Mouse (Mus musculus): ENCODE measurements around the gene D630003M21Rik.

Gene D630003M21Rik

DNA sequence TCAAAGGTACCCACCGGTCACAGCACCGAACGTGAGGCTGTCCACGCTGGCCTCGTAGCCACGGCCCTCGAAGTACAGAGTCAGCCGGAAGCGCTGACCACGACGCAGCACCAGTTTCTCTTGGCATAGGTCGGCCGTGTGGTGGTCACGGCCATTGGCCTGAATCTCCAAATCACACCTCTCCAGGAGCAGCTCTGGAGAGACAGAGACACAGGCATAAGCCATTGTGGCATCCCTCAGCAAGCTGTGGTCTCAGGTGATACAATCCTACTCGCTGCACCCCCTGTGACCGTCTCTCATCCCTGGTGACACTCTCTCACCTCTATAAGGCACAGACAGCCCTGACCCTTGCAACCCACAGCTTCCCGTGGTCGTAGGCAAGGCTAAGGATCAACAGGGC lies 86.0 kb downstream of the D630003M21Rik start:
- CTCF ChIA-PET = no interaction called here

DNA sequence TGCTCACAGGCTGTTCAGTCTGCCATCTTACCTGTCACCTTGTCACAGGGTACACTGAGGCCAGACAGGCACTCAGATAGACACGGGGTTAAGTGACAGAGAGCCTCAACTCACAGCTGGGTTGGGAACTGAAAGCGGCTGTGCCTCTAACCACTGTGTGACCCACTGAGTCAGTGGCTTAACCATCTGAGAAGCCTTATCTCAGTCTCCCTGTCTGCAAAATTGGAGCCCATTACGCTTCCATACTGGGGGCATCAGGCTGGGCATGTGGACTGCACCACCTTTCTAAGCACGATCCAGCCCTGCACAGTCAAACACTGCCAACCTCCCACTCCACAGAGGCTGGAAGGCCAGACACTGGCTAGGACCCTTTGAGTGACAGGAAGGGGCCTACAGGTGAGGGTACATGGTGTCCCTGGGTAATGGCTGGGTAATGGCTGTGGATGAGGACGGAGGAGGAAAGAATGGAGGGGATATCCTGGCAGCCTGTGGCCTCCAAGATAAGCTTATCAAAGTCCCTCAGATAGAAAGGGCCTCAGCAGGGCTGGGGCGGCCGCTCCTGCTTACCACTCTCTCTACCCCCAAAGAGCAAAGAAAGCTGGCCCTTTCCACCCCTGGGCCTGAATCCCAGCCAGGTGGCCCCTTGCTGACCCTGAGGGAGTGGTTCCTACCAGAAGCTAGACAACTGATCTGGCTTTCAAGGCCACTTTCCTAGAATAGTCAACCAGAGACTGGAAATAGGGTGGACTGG lies 87.2 kb downstream of the D630003M21Rik start:
- CTCF ChIA-PET = no interaction called here

DNA sequence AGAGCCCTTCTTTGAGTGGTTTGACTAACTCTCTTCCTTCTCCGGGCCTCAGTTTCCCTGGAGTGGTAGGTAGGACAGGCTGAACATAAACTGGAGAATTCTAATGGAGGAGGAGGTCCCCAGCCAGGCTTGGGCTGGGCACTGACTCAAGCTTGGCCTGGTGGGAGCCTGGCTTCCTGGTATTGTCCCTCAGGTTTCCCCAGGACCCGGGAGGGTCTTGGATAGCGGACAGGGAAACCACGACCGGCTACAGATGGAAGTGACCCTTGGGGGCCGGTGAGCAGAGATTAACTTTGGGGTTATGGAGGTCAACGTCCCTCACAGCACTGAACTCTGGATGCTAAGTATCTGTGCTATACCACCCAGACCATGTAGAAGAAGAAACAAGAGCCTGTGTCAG lies 87.8 kb downstream of the D630003M21Rik start:
- CTCF ChIA-PET = no interaction called here

DNA sequence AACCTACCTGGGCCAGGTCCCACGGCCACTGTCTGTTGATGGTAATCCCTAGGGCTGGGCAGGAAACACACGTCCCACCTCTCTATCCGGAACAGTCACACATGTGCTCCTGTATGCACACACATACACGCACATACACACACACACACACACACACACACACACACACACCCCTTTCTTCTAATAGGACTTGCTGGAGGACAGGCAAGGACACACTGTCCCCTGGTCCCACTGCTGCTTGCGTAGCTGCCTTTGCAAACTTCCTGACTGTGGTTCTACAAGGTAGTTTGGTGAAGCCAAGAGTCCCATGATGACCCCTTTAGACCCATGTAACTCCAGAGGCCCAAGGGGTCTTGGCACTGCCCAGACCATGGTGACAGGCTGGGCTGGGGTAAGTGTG lies 88.4 kb downstream of the D630003M21Rik start:
- CTCF ChIA-PET = no interaction called here

DNA sequence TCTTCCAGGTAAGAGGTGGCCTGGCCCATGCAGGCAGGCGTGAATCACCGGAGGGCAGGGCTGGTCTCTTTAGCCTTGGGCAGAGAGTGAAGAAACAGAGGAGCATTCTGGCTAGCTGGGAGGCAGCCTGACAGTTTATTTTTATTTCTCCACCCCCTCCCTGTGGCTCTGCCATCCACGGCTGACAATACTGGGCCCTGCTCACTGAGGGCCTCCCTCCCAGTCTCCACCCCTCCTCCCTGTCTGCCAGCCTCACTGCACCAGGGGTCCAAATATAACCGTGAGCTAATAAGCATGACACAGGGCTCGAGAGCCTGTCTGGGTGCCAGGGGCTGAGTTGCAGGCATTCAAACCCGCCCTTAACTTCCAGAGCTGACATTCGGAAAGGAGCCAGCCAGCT lies 89.4 kb downstream of the D630003M21Rik start:
- CTCF ChIA-PET = no interaction called here

DNA sequence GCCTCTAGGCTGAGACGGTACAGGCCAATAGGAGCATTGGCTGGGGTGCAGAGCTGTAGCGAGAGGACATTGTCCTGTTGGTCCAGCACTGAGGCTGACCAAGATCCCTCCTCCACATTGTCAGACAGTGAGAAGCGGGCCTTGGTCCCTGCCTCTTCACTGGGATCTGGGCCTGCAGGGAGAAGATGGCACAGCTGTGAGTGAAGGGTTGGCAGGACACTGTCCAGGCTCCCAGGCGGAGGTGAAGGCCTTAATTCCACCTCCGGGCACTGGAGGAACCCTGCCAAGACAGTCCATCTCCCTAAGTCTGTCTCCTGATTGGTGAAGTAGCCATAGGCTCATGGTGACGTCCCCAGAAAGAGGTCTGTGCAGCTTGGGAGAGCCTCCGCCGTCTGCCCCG lies 90.2 kb downstream of the D630003M21Rik start:
- CTCF ChIA-PET = no interaction called here

- CTCF ChIA-PET = interaction anchor here (0.9 kb wide), 1 partner anchor 39 kb away, joined by 3 read pairs; no protein-coding TSS in a partner anchor
Observed at GRCm38 (mm10) chr2:158137771-158138170, 91.3 kb downstream of the D630003M21Rik start.

GRCm38 (mm10) chr2:158136205-158136604 lies 92.8 kb downstream of the D630003M21Rik start:
- CTCF ChIA-PET = interaction anchor here (0.6 kb wide), 1 partner anchor 23 kb away, joined by 3 read pairs; no protein-coding TSS in a partner anchor

DNA sequence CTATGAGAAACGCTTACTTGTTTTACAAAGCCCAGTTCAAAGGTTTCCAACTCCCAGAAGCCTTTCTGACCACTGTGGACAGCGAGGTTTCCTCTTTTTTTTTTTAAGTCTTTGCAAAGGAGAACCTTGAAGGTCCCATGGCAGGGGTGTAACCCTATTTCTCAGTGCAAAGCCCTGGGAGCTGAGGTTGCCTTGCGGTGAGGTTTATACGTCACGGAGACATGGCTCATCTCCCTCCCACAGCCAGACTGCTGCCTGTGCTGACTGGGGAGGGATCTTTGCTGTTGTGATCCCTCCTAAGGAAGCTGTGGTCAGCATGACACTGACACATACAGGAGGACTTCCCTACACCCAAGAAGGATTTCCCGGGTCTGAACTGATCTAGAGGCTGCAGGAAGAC lies 96.0 kb downstream of the D630003M21Rik start:
- CTCF ChIA-PET = no interaction called here
